Mouse (Mus musculus) G1E (cell line): ENCODE measurements around the gene Clasp1. TPM values are rescaled to one million over a fixed set of nuclear protein-coding genes. Genes with fewer than 3 reads are reported as not detected.
A peak's percentile ranks its signal among the peaks of the same experiment; 100 is the strongest.

ENCODE experiments used
- ATAC-seq: 2 replicates; pipeline ENCODE4 v1.8.0; 2016; ENCODE audit warnings: mild to moderate bottlenecking; ENCODE audit not compliant: insufficient number of reproducible peaks, poor library complexity, low FRiP score, severe bottlenecking; ENCODE audit errors: extremely low read depth
- DNase-seq: peaks from one replicate; pipeline ENCODE4 v3.0.0; 2012; ENCODE audit warnings: low spot score
- H3K27me3 ChIP-seq: 2 replicates; pipeline ENCODE4 v1.6.1; 2012; ENCODE audit warnings: mild to moderate bottlenecking, low read length, inconsistent platforms; ENCODE audit not compliant: insufficient read depth
- H3K36me3 ChIP-seq: replicated peaks from 2 replicates; pipeline ENCODE3; 2012; ENCODE audit warnings: mild to moderate bottlenecking, inconsistent platforms
- H3K4me1 ChIP-seq: 2 replicates; pipeline ENCODE4 v1.6.1; 2012; ENCODE audit warnings: low read depth, low read length, inconsistent platforms, mixed read lengths; ENCODE audit not compliant: insufficient read depth
- H3K4me3 ChIP-seq: 2 replicates; pipeline ENCODE4 v1.5.1; 2012; ENCODE audit warnings: low read depth, mild to moderate bottlenecking, inconsistent platforms, low read length, moderate library complexity, mixed read lengths
- H3K9me3 ChIP-seq: replicated peaks from 2 replicates; pipeline ENCODE4 v1.6.1; 2012; ENCODE audit warnings: inconsistent platforms
- CTCF ChIP-seq: IDR thresholded peaks from 2 replicates; pipeline ENCODE4 v1.5.1; 2012; ENCODE audit warnings: low read depth, low read length, inconsistent platforms, mixed read lengths
- GATA1 ChIP-seq: IDR thresholded peaks from 2 replicates; pipeline ENCODE4 v1.6.1; 2012; ENCODE audit warnings: borderline replicate concordance, low read length, inconsistent platforms, mixed read lengths
- GATA2 ChIP-seq: IDR thresholded peaks from 2 replicates; pipeline ENCODE4 v1.6.1; 2012; ENCODE audit warnings: low read depth, low read length, inconsistent platforms, borderline replicate concordance
- POLR2AphosphoS5 ChIP-seq: IDR thresholded peaks from 2 replicates; pipeline ENCODE4 v1.6.1; 2012; ENCODE audit warnings: low read depth, low read length, inconsistent platforms; ENCODE audit not compliant: insufficient replicate concordance
- TAL1 ChIP-seq: conservative IDR thresholded peaks from 2 replicates; pipeline ENCODE4 v1.6.1; 2012; ENCODE audit warnings: low read depth, low read length, inconsistent platforms, mixed read lengths
- polyA plus RNA-seq: library from polyadenylated mRNA; stranded (reverse); fragments of >175 nt; gene quantifications from 2 replicates; pipeline ENCODE4 v1.2.3, GENCODE M21; 2012
- total RNA-seq, 2 experiments: library from RNA; stranded (forward) in 1 of 2; stranded (reverse) in 1 of 2; fragments of 200-1000 nt in 1 of 2; fragments of >200 nt in 1 of 2; fragmentation: Nextera tagmentation in 1 of 2; gene quantifications; 2 replicates each; pipeline ENCODE4 v1.2.3; 2014 to 2017

Gene Clasp1
- total and polyA plus RNA-seq, 3 experiments: 39.6 to 86.9 (median 51.2) TPM

DNA sequence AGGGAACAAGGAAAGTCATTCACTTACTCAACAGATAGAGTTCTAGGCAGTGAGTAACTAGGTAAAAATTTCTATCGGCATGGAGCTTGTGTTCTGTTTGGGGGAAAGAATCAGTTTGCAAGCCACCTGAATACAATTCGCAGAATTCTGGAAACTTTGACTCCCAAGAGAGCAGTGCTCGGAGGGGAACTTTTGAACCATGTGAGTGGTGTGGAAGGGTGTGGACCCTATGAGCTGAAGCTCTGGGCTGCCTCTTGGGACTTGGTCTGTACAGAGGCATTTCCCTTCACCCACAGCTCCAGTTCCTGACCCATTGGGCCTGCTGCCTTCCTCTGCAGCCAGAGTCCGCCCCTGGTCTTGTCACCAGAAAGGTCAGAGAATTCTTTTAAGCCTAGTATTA lies 64.7 kb downstream of the Clasp1 start:
- Histone ChIP-seq H3K27me3 (no peaks in the 10 kb centered on the region), H3K36me3 (peaks cover 47% of the 10 kb centered on the region), H3K4me1 (peaks cover 36% of the 10 kb centered on the region), H3K4me3 (no peak overlapping the region), H3K9me3 (no peaks in the 10 kb centered on the region)
- ATAC-seq (no peak), DNase-seq (no peak)
- TF ChIP-seq TAL1: no peak
- TF ChIP-seq GATA2: no peak
- TF ChIP-seq GATA1: no peak
- no peak for TF ChIP-seq CTCF
- no peak for TF ChIP-seq POLR2AphosphoS5

DNA sequence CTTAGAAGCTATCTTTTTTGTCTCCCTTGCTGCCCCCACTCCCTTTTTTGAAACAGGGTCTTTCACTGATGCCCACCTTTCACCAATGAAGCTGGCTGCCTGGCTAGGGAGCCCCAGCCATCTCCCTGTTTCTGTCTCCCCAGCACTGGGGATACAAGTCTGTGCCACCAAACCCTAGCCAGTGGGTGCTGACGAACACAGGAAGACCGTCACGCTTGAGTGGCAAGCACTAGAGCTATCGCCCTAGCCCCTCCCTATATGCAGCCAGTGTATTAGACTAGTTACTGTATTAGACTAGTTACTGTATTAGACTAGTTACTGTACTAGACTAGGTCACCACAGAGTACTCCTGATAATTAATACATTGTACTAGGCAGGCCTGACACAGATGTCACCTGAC lies 66.0 kb downstream of the Clasp1 start:
- H3K4me1 ChIP-seq: peaks cover 39% of the 10 kb centered on the region
- peaks cover 44% of the 10 kb centered on the region for H3K36me3 ChIP-seq
- H3K9me3 ChIP-seq: no peaks in the 10 kb centered on the region
- TF ChIP-seq GATA2 (no peak), POLR2AphosphoS5 (no peak), TAL1 (no peak), GATA1 (no peak), CTCF (no peak)
- no peak for DNase-seq
- no peaks in the 10 kb centered on the region for H3K27me3 ChIP-seq
- ATAC-seq: no peak
- H3K4me3 ChIP-seq: no peak overlapping the region

DNA sequence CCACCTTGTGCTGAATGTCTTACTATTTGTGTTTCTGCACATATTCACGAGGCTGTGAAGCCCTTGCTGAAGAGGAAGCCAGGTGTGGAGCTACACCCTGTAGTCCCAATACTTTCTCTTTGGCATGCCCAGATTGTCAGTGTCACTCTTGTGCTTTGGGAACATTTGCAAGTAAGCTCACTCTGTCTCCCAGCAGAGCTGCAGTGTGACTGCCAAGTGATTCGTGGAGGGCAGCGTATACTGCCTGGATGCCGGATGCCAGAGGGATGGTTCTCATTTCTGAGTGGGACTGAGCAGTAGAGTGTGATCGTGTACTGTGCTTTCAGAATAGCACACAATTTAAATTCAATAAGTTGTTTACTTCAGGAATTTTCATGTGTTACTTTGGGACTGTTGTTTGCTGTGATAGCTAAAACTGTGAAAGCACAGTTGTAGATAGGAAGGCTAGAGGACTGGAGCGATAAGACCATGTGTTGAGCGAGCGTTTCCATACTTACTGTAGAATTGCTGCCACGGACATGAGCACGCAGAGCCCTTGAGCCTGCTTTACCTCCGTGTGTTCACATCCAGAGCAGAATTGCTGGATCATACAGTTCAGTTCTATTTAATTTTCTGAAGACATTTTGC lies 68.5 kb downstream of the Clasp1 start:
- ATAC-seq: no peak
- Histone ChIP-seq H3K4me3 (no peak overlapping the region; the same call in 1 of the 2 replicates), H3K27me3 (no peaks in the 10 kb centered on the region), H3K4me1 (peaks cover 47% of the 10 kb centered on the region), H3K36me3 (peaks cover 60% of the 10 kb centered on the region), H3K9me3 (no peaks in the 10 kb centered on the region)
- TF ChIP-seq POLR2AphosphoS5 (no peak), GATA2 (no peak), CTCF (no peak), GATA1 (no peak), TAL1 (no peak)
- DNase-seq: no peak

DNA sequence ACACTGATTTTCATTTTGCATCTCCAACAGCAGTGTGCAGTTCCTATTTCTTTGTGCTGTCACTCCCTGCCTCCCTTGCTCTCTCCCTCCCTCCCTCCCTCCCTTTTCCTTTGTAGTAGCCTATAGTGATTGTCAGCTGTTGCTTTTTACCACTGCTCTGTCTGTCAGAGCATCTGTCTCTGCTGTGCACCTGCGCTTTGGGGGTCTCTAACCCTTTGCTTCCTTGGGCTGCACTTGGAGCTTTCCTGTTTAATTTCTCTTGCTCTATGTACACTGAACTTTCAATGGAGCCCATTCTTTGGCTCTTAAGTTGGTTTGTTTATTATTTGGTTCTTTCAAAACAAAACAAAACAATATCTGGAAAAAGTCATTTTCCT lies 69.0 kb downstream of the Clasp1 start:
- no peak for DNase-seq
- H3K27me3 ChIP-seq: no peaks in the 10 kb centered on the region
- no peak for TF ChIP-seq GATA2
- H3K4me1 ChIP-seq: peaks cover 47% of the 10 kb centered on the region
- no peaks in the 10 kb centered on the region for H3K9me3 ChIP-seq
- no peak for ATAC-seq
- no peak overlapping the region for H3K4me3 ChIP-seq
- H3K36me3 ChIP-seq: peaks cover 60% of the 10 kb centered on the region

DNA sequence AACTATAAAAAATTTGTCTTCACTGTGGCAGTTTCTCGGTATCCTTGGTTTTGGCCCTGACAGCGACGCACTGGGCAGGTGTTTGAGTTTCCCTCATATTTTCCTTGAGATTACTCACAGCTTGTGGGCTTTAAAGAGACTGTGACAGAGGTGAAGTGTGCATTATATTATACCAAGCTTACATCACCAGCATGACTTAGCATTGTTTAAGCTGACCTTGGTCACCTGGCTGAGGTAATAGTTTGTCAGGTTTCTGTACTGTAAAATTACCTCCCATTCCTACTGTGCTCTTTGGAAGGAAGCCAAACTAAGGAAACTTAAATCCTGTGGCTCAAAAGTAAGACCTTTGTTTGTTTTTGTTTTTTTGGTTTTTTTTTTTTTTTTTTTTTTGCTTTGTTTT lies 69.4 kb downstream of the Clasp1 start:
- no peaks in the 10 kb centered on the region for H3K9me3 ChIP-seq
- peaks cover 60% of the 10 kb centered on the region for H3K36me3 ChIP-seq
- peaks cover 47% of the 10 kb centered on the region for H3K4me1 ChIP-seq
- H3K27me3 ChIP-seq: no peaks in the 10 kb centered on the region
- no peak for ATAC-seq
- no peak for DNase-seq
- TF ChIP-seq TAL1 (no peak), CTCF (no peak)
- H3K4me3 ChIP-seq: no peak overlapping the region

DNA sequence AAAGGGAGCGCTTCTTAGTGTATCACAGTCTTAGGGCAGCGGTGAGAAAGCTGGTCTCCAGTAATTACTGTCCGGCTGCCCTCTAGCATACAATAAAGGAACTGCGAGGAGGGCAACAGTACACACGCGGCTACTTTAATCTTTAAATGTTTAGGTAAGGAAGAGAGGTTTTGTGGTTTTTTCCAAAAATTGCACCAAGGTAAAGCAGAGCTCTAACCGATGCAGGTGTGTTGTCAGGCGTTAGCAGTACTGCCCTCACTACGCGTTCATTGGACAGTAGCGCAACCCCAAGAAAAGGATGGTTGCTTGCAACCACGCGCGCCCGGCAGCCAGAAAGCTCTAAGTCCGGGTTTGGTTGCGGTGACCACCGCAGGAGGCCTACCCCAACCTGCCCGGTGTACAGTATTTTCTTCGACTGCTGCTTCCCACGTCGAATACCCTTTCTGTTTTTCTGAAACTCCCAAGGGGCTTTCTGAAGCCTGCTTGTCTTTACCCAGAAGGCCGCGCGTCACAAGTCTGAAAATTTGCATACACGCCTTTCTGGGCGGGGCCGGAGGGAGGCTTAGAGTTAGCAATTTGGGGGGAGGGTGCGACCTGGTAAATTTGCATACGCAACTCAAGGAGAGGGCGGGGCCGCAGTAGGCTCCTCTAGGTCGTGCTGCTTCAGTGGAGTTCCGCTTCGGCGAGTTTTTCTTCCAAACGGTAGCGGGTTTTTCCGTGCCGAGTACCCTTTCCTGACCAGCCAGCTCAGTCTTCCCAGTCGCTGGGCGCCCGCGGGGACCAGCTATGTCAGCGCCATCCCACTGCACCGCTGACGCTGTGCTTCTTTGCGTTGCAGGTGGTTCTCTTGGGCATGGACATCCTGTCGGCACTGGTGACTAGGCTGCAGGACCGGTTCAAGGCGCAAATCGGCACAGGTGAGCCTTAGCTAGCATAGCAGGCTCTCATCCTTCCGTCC lies 70.4 kb downstream of the Clasp1 start:
- Histone ChIP-seq H3K9me3 (no peaks in the 10 kb centered on the region), H3K4me1 (peaks cover 45% of the 10 kb centered on the region), H3K27me3 (no peaks in the 10 kb centered on the region), H3K36me3 (peaks cover 67% of the 10 kb centered on the region), H3K4me3 (peak overlapping the region; percentile 76)
- TF ChIP-seq GATA2 (no peak), POLR2AphosphoS5 (peak; percentile 99)
- DNase-seq (peak; percentile 91), ATAC-seq (peak; percentile 87)
